ENCODE assay signal across 26 mouse cellular contexts in genomic region chr7:31112036-31112435, GRCm38 (mm10). TPM values are rescaled to one million over a fixed set of nuclear protein-coding genes. Genes with fewer than 3 reads are reported as not detected.
DNase-seq lines count a peak whose midpoint lies in the region; ATAC-seq and TF ChIP-seq lines count a peak whose summit lies in the region.
"Had no signal": no experiment of that assay in that cellular context is flagged by ENCODE, and none has a peak within 500 bp of the region (broad histone marks: within the 10 kb centered on the region; RNA-seq: fewer than 3 reads in every experiment).

No protein-coding gene starts in this region.

- H3K9ac ChIP-seq in forebrain, postnatal 0 days = no peak overlapping the region
- H3K9ac ChIP-seq in heart, embryonic 14.5 days (ENCODE audit: low read length) = no peak overlapping the region
- H3K9ac ChIP-seq in MEL (ENCODE audit: control insufficient read depth, low read depth, low read length, poor library complexity, severe bottlenecking) = no peak overlapping the region
- H3K9ac ChIP-seq: hindbrain, embryonic 14.5 days; limb, embryonic 13.5 days; liver, embryonic 15.5 days; neural tube, embryonic 15.5 days had no signal

- TF ChIP-seq EP300 in MEL (IDR thresholded peaks at IDR 0.05; ENCODE audit: low read depth in 1 of 2, low read length in 2 of 2) = no peak

- H3K27me3 ChIP-seq in forebrain, embryonic 10.5 days (ENCODE audit: poor library complexity, severe bottlenecking) = peaks cover 30% of the 10 kb centered on the region
- no peaks in the 10 kb centered on the region for H3K27me3 ChIP-seq in forebrain, postnatal 0 days (ENCODE audit: insufficient read depth, low read length)
- no peaks in the 10 kb centered on the region for H3K27me3 ChIP-seq in heart, embryonic 14.5 days (ENCODE audit: control insufficient read depth, insufficient read depth, low read length)
- no peaks in the 10 kb centered on the region for H3K27me3 ChIP-seq in MEL (ENCODE audit: control insufficient read depth in 1 of 2, insufficient read depth in 2 of 2, low read length in 2 of 2)
- H3K27me3 ChIP-seq: limb, embryonic 13.5 days; liver, embryonic 15.5 days; Patski had no signal

- H3K9me3 ChIP-seq in forebrain, embryonic 10.5 days = no peaks in the 10 kb centered on the region; the same call in 1 of the 2 replicates
- H3K9me3 ChIP-seq in forebrain, postnatal 0 days (ENCODE audit: low read length) = no peaks in the 10 kb centered on the region
- H3K9me3 ChIP-seq in heart, embryonic 14.5 days (ENCODE audit: control insufficient read depth, low read length) = no peaks in the 10 kb centered on the region
- no peaks in the 10 kb centered on the region for H3K9me3 ChIP-seq in MEL (replicated peaks; ENCODE audit: insufficient read depth, low read length)
- H3K9me3 ChIP-seq: limb, embryonic 13.5 days; liver, embryonic 15.5 days; neural tube, embryonic 15.5 days had no signal

- TF ChIP-seq CTCF in forebrain, postnatal 0 days (IDR thresholded peaks at IDR 0.05; ENCODE audit: low read depth) = no peak
- TF ChIP-seq CTCF in MEL (IDR thresholded peaks at IDR 0.05 in 2 of 3, conservative IDR thresholded peaks at IDR 0.05 in 1 of 3; ENCODE audit: control insufficient read depth in 1 of 3, insufficient read depth in 1 of 3, low read depth in 2 of 3, low read length in 3 of 3, poor library complexity in 1 of 3, severe bottlenecking in 1 of 3) = no peak

- no peak overlapping the region for H3K4me3 ChIP-seq in forebrain, embryonic 10.5 days
- H3K4me3 ChIP-seq in forebrain, postnatal 0 days (ENCODE audit: low read depth, low read length) = no peak overlapping the region
- H3K4me3 ChIP-seq in heart, embryonic 14.5 days (ENCODE audit: control insufficient read depth in 1 of 2, insufficient read depth in 1 of 2, low read depth in 1 of 2, low read length in 2 of 2) = no peak overlapping the region
- H3K4me3 ChIP-seq in MEL (ENCODE audit: control insufficient read depth in 1 of 2, insufficient read depth in 1 of 2, low read depth in 2 of 2, low read length in 2 of 2) = no peak overlapping the region
- H3K4me3 ChIP-seq: limb, embryonic 13.5 days; liver, embryonic 15.5 days; neural tube, embryonic 15.5 days had no signal

- no peak for ATAC-seq in forebrain, postnatal 0 days
- no peak for ATAC-seq in heart, embryonic 14.5 days (ENCODE audit: insufficient number of reproducible peaks, insufficient read depth, low FRiP score, low read depth)
- ATAC-seq: forebrain, embryonic 14.5 days; lung, postnatal 0 days; Patski had no signal

- 25% methylated on average over 4 of the region's 4 CpGs for WGBS in forebrain, embryonic 10.5 days
- 16% methylated on average over 4 of the region's 4 CpGs for WGBS in forebrain, postnatal 0 days
- WGBS in heart, embryonic 14.5 days = 40% methylated on average over 4 of the region's 4 CpGs

- H3K36me3 ChIP-seq in forebrain, embryonic 10.5 days (replicated peaks) = no peaks in the 10 kb centered on the region
- H3K36me3 ChIP-seq in forebrain, postnatal 0 days (ENCODE audit: insufficient read depth) = no peaks in the 10 kb centered on the region
- no peaks in the 10 kb centered on the region for H3K36me3 ChIP-seq in heart, embryonic 14.5 days (ENCODE audit: control insufficient read depth, insufficient read depth, low read length)
- H3K36me3 ChIP-seq in MEL (ENCODE audit: control insufficient read depth in 1 of 2, insufficient read depth in 2 of 2, low read length in 2 of 2) = peaks cover 0 to 10% of the 10 kb centered on the region in 2 experiments; a peak in 2 of 4 replicates
- H3K36me3 ChIP-seq: limb, embryonic 13.5 days; liver, embryonic 15.5 days; neural tube, embryonic 15.5 days had no signal

- peaks cover 40% of the 10 kb centered on the region for H3K4me1 ChIP-seq in forebrain, embryonic 10.5 days
- no peaks in the 10 kb centered on the region for H3K4me1 ChIP-seq in forebrain, postnatal 0 days (ENCODE audit: insufficient read depth)
- H3K4me1 ChIP-seq in heart, embryonic 14.5 days (ENCODE audit: control insufficient read depth in 2 of 2, insufficient read depth in 2 of 2, low read length in 2 of 2) = peaks cover 17 to 33% of the 10 kb centered on the region in 2 experiments
- H3K4me1 ChIP-seq in MEL (ENCODE audit: control insufficient read depth in 1 of 2, insufficient read depth in 2 of 2, low read length in 2 of 2) = peaks cover 4 to 25% of the 10 kb centered on the region in 2 experiments
- H3K4me1 ChIP-seq: neural tube, embryonic 15.5 days had no signal

- no peaks in the 10 kb centered on the region for H3K79me2 ChIP-seq in MEL (ENCODE audit: control insufficient read depth, insufficient read depth, low read length, poor library complexity)

- no peak for TF ChIP-seq POLR2A in MEL (IDR thresholded peaks at IDR 0.05; ENCODE audit: control insufficient read depth in 1 of 2, insufficient read depth in 1 of 2, low read depth in 1 of 2, low read length in 2 of 2, poor library complexity in 1 of 2)

- DNase-seq in forebrain, embryonic 10.5 days (ENCODE audit: extremely low spot score, low spot score) = no peak
- DNase-seq in forebrain, postnatal 0 days = no peak
- no peak for DNase-seq in heart, adult 18-20 months
- peak; percentile 49 for DNase-seq in kidney, postnatal 14 days
- DNase-seq in kidney, adult 11 months = no peak
- DNase-seq in MEL (ENCODE audit: low read depth, low spot score) = peak; percentile 24
- no peak for DNase-seq in frontal cortex, postnatal 14 days (ENCODE audit: low spot score in 2 of 2)
- DNase-seq: cerebellum, adult 11 months; cerebellum, postnatal 36 days; embryo, embryonic 11 days; gastrocnemius, postnatal 25 days; right cerebral cortex, adult 18-20 months; right cerebral cortex, postnatal 4 days; thymus, adult 18-20 months; thymus, postnatal 36 days had no signal

- TF ChIP-seq RAD21 in MEL (IDR thresholded peaks at IDR 0.05; ENCODE audit: low read depth, low read length) = no peak

- H3K4me2 ChIP-seq in forebrain, postnatal 0 days (ENCODE audit: low read depth) = no peak overlapping the region
- no peak overlapping the region for H3K4me2 ChIP-seq in heart, embryonic 14.5 days (ENCODE audit: low read length)
- H3K4me2 ChIP-seq: hindbrain, embryonic 14.5 days; limb, embryonic 13.5 days; midbrain, embryonic 11.5 days; neural tube, embryonic 15.5 days had no signal

- H3K27ac ChIP-seq in forebrain, embryonic 10.5 days = 0 out of 2 replicates have a peak overlapping the region, but pooled peaks have one; percentile 3
- no peak overlapping the region for H3K27ac ChIP-seq in forebrain, postnatal 0 days (ENCODE audit: low read depth, low read length)
- H3K27ac ChIP-seq in heart, embryonic 14.5 days (replicated peaks in 1 of 2; ENCODE audit: control insufficient read depth in 1 of 2, insufficient read depth in 1 of 2, low read depth in 2 of 2, low read length in 2 of 2) = peak overlapping the region; percentile 17 to 42; a peak in 3 of 4 replicates
- H3K27ac ChIP-seq in MEL (ENCODE audit: control insufficient read depth, low read depth, low read length) = no peak overlapping the region
- H3K27ac ChIP-seq: hindbrain, embryonic 14.5 days; limb, embryonic 13.5 days; liver, embryonic 15.5 days; neural tube, embryonic 15.5 days had no signal

RNA-seq across cellular contexts. Expression of gene Hpn, which starts 3.1 kb away (rescaled TPM):
- polyA plus RNA-seq in forebrain, embryonic 10.5 days (2016; fragmentation: Nextera tagmentation; extraction: Ambion mirVana) = 1.4 and 1.9 TPM in 2 replicates
- 0.48 TPM in 1 of 2 replicates, not detected in the other for total RNA-seq in forebrain, postnatal 0 days (2014; rRNA removed)
- 0.19 and 0.61 TPM in 2 replicates for polyA plus RNA-seq in forebrain, postnatal 0 days (2015; fragmentation: Nextera tagmentation; extraction: Ambion mirVana)
- 1.4 and 2.0 TPM in 2 replicates for polyA plus RNA-seq in heart, embryonic 14.5 days (2014; fragmentation: Nextera tagmentation; extraction: Ambion mirVana)
- total RNA-seq in heart, adult 18-20 months (2021) = 1 to 10 TPM; 2.2 to 2.4 TPM
- total RNA-seq in MEL (2012; rRNA removed) = 0.69 and 1.6 TPM in 2 replicates
- 1 to 10 TPM in 1 of 2 experiments, not detected in 1; 1.1 TPM for polyA plus RNA-seq in MEL (2012; ENCODE audit: insufficient read depth in 1 of 2, insufficient read length in 2 of 2, low read depth in 1 of 2, low replicate concordance in 2 of 2, missing spikeins in 1 of 2)
- polyA plus RNA-seq: forebrain, embryonic 14.5 days had no signal

RNA-seq across cellular contexts. Expression of gene Scn1b, which starts 14.8 kb away (rescaled TPM):
- 0.25 and 0.55 TPM in 2 replicates for polyA plus RNA-seq in forebrain, embryonic 10.5 days (2016; fragmentation: Nextera tagmentation; extraction: Ambion mirVana)
- total RNA-seq in forebrain, postnatal 0 days (2014; rRNA removed) = 26.7 and 38.0 TPM in 2 replicates
- polyA plus RNA-seq in forebrain, postnatal 0 days (2015; fragmentation: Nextera tagmentation; extraction: Ambion mirVana) = 24.4 and 29.8 TPM in 2 replicates
- 3.4 and 3.7 TPM in 2 replicates for polyA plus RNA-seq in heart, embryonic 14.5 days (2014; fragmentation: Nextera tagmentation; extraction: Ambion mirVana)
- total RNA-seq in heart, adult 18-20 months (2021) = 10 to 100 TPM; 39.2 to 40.1 TPM
- not detected in 2 replicates for total RNA-seq in MEL (2012; rRNA removed)
- polyA plus RNA-seq in MEL (2012; ENCODE audit: insufficient read depth in 1 of 2, insufficient read length in 2 of 2, low read depth in 1 of 2, low replicate concordance in 2 of 2, missing spikeins in 1 of 2) = not detected
- polyA plus RNA-seq: CD4-positive, CD25-positive, alpha-beta regulatory T cell, adult 4 months had no signal

RNA-seq across cellular contexts. Expression of gene Fxyd3, which starts 35.5 kb away (rescaled TPM):
- 1.9 and 2.8 TPM in 2 replicates for polyA plus RNA-seq in forebrain, embryonic 10.5 days (2016; fragmentation: Nextera tagmentation; extraction: Ambion mirVana)
- total RNA-seq in forebrain, postnatal 0 days (2014; rRNA removed) = not detected in 2 replicates
- not detected in 2 replicates for polyA plus RNA-seq in forebrain, postnatal 0 days (2015; fragmentation: Nextera tagmentation; extraction: Ambion mirVana)
- 0.58 and 0.82 TPM in 2 replicates for polyA plus RNA-seq in heart, embryonic 14.5 days (2014; fragmentation: Nextera tagmentation; extraction: Ambion mirVana)
- 1 to 10 TPM in 1 of 2 experiments, under 1 TPM in 1; 0.87 to 2.5 TPM for total RNA-seq in heart, adult 18-20 months (2021)
- total RNA-seq in MEL (2012; rRNA removed) = not detected in 2 replicates
- not detected for polyA plus RNA-seq in MEL (2012; ENCODE audit: insufficient read depth in 1 of 2, insufficient read length in 2 of 2, low read depth in 1 of 2, low replicate concordance in 2 of 2, missing spikeins in 1 of 2)
- total RNA-seq: left cerebral cortex, postnatal 25 days had no signal
- polyA plus RNA-seq: forebrain, embryonic 14.5 days; Patski had no signal

RNA-seq across cellular contexts. Expression of gene Gramd1a, which starts 43.7 kb away (rescaled TPM):
- 74.5 and 79.7 TPM in 2 replicates for polyA plus RNA-seq in forebrain, embryonic 10.5 days (2016; fragmentation: Nextera tagmentation; extraction: Ambion mirVana)
- total RNA-seq in forebrain, postnatal 0 days (2014; rRNA removed) = 244 and 265 TPM in 2 replicates
- polyA plus RNA-seq in forebrain, postnatal 0 days (2015; fragmentation: Nextera tagmentation; extraction: Ambion mirVana) = 176 and 178 TPM in 2 replicates
- polyA plus RNA-seq in heart, embryonic 14.5 days (2014; fragmentation: Nextera tagmentation; extraction: Ambion mirVana) = 45.9 and 51.4 TPM in 2 replicates
- 10 to 100 TPM; 26.6 to 34.5 TPM for total RNA-seq in heart, adult 18-20 months (2021)
- total RNA-seq in MEL (2012; rRNA removed) = 18.2 and 21.8 TPM in 2 replicates
- polyA plus RNA-seq in MEL (2012; ENCODE audit: insufficient read depth in 1 of 2, insufficient read length in 2 of 2, low read depth in 1 of 2, low replicate concordance in 2 of 2, missing spikeins in 1 of 2) = 10 to 100 TPM in 1 of 2 experiments, not detected in 1; 65.7 TPM

RNA-seq across cellular contexts. Expression of gene Lgi4, which starts 52.9 kb away (rescaled TPM):
- 0.58 and 0.68 TPM in 2 replicates for polyA plus RNA-seq in forebrain, embryonic 10.5 days (2016; fragmentation: Nextera tagmentation; extraction: Ambion mirVana)
- 1.1 and 1.6 TPM in 2 replicates for total RNA-seq in forebrain, postnatal 0 days (2014; rRNA removed)
- 0.68 and 0.98 TPM in 2 replicates for polyA plus RNA-seq in forebrain, postnatal 0 days (2015; fragmentation: Nextera tagmentation; extraction: Ambion mirVana)
- polyA plus RNA-seq in heart, embryonic 14.5 days (2014; fragmentation: Nextera tagmentation; extraction: Ambion mirVana) = not detected in 2 replicates
- total RNA-seq in heart, adult 18-20 months (2021) = 1 to 10 TPM; 2.1 to 4.1 TPM
- not detected in 2 replicates for total RNA-seq in MEL (2012; rRNA removed)
- not detected for polyA plus RNA-seq in MEL (2012; ENCODE audit: insufficient read depth in 1 of 2, insufficient read length in 2 of 2, low read depth in 1 of 2, low replicate concordance in 2 of 2, missing spikeins in 1 of 2)
- polyA plus RNA-seq: CD4-positive, CD25-positive, alpha-beta regulatory T cell, adult 4 months; liver, embryonic 15.5 days had no signal

Comparison
In these comparisons a context has a peak if more than half of its experiments do, and no peak if none do; other contexts are left out.
1. DNase-seq: peak in kidney, postnatal 14 days (single experiment) and MEL (single experiment); none in forebrain, embryonic 10.5 days (single experiment), forebrain, postnatal 0 days (single experiment), heart, adult 18-20 months (0 of 2), kidney, adult 11 months (single experiment) and frontal cortex, postnatal 14 days (0 of 2).
2. H3K27ac ChIP-seq: peak in forebrain, embryonic 10.5 days (single experiment) and heart, embryonic 14.5 days (2 of 2); none in forebrain, postnatal 0 days (single experiment) and MEL (single experiment).